Mouse (Mus musculus): ENCODE data around the gene Plce1.

- TF ChIP-seq CTCF (IDR thresholded peaks at IDR 0.05), result no peak
- TF ChIP-seq EP300 (IDR thresholded peaks at IDR 0.05), result no peak
Observed at GRCm38 (mm10) chr19:38691533-38691932, 210.6 kb downstream of the Plce1 start.

All from lung, postnatal 0 days (tissue).